Mouse (Mus musculus): Measurements from ENCODE around the gene Hspg2. TPM values are rescaled to one million over a fixed set of nuclear protein-coding genes. Genes with fewer than 3 reads are reported as not detected.
A peak's percentile ranks its signal among the peaks of the same experiment; 100 is the strongest.
"Not testable (repeated sequence)": the region's sequence is repeated elsewhere in the genome, so short reads cannot be mapped to it uniquely, and the experiment has no call there.

Hspg2 gene
- total RNA-seq, 1 experiment from 2014 or later = not detected

DNA sequence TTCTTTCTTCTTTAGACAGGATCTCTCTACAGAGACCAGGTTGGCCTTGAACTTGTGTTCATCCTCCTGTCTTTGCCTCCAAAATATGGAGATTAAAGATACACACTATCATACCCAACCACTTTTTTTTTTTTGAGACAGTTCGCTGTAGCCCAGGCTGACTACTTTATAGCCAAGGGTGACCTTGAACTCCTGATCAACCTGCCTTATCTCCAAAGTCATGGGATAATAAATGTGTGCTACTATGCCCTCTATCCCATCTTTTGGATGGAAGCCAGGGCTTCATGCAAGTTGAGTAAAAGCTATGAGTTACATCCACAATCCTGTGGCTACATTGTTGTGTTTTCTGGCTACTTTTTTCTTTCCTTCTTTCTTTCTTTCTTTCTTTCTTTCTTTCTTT is 56.9 kb downstream of the Hspg2 start:
- no peak for ATAC-seq (replicated peaks; ENCODE audit: insufficient number of reproducible peaks, low FRiP score, low TSS enrichment, poor library complexity, severe bottlenecking)

DNA sequence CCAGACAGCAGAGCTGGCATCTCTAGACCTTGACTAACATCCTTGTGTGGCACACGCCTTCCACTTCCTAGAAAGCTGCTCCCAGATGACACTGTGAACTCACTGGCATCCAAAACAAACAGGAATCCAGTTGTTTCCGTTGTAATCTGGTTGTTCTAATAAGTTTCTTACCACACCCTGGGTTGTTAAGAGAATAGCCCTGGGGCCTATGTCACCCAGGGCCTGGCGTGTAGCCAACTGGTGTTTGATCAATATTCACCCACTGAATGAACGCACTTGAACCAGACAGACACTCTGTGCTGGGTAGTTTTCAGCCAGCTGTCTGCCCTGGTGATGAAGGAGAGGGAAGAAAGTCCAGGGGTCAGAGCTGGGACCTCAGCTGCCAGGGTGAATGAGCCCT is 58.8 kb downstream of the Hspg2 start:
- ATAC-seq (replicated peaks; ENCODE audit: insufficient number of reproducible peaks, low FRiP score, low TSS enrichment, poor library complexity, severe bottlenecking) = no peak

DNA sequence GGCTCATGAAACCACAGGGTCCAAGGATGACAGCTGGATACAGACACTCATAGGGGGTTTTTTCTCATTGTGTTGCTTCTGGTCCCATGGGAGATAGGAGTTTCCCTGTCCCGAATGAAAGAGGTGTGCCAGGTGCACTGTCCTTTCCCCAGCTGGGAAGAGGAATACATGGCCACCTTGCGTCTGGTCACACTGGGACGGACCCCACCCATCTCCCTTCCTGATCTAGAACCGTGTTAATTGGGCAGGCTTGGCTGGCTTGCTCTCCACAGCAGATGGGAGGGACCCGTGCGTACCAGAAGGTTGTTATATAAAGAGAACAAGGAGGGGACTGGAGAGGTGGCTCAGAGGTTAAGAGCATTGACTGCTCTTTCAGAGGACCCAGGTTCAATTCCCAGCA is 59.3 kb downstream of the Hspg2 start:
- no peak for ATAC-seq (replicated peaks; ENCODE audit: insufficient number of reproducible peaks, low FRiP score, low TSS enrichment, poor library complexity, severe bottlenecking)

DNA sequence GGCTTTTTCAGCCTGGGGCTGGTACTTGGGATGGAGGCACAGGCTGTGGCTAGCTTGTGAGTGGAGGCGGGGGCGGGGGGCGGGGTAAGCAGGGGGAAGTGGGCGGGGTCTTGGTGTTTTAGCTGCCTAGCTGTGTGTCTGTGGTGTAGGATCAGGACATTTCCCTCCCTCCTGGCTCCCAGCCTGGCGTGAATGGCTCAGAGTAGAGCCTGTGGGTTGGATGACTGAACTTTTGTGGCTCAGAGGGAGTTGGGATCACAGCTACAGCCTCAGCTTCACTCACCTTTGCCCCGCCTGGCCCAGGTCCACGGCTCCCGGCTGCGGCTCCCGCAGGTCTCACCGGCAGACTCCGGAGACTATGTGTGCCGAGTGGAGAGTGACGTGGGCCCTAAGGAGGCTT is 71.8 kb downstream of the Hspg2 start:
- no peak for ATAC-seq (replicated peaks; ENCODE audit: insufficient number of reproducible peaks, low FRiP score, low TSS enrichment, poor library complexity, severe bottlenecking)

DNA sequence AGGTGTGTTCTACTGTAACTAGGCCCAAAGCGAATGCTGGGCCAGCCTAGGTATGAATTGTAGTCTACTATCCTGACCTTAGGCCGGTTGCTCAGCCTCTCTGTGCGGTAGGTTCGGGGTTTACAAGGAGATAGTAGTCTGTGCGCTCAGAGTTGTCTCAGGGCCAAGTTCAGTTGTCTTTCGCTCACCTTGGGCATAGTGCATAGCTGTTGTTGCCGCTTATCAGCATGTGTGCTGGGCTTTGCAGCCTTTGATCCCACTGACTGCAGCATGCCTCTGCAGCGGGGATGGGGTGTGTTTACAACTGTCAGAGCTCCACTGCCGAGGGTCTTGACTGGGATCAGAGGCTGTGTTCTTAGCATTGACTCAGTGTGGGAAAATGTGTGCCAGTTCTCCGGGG is 74.4 kb downstream of the Hspg2 start:
- ATAC-seq (replicated peaks; ENCODE audit: insufficient number of reproducible peaks, low FRiP score, low TSS enrichment, poor library complexity, severe bottlenecking) = no peak

DNA sequence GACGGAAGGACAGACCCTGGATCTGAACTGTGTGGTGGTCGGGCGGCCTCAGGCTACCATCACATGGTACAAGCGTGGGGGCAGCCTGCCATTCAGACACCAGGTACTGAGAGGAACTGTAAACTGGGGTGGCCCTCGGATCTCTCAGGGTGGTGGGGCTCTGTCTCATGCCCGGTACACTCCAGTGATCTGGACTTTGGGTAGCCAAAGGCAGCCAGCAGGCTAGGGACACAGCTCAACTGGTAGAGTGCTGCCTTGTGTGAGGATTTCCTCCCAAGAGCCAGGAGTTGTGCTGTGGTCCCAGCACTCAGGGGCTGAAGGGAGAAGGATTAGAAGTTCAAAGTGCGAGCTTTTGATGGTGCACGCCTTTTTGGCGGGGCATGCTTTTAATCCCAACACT is 77.0 kb downstream of the Hspg2 start:
- ATAC-seq (replicated peaks; ENCODE audit: insufficient number of reproducible peaks, low FRiP score, low TSS enrichment, poor library complexity, severe bottlenecking) = no peak

DNA sequence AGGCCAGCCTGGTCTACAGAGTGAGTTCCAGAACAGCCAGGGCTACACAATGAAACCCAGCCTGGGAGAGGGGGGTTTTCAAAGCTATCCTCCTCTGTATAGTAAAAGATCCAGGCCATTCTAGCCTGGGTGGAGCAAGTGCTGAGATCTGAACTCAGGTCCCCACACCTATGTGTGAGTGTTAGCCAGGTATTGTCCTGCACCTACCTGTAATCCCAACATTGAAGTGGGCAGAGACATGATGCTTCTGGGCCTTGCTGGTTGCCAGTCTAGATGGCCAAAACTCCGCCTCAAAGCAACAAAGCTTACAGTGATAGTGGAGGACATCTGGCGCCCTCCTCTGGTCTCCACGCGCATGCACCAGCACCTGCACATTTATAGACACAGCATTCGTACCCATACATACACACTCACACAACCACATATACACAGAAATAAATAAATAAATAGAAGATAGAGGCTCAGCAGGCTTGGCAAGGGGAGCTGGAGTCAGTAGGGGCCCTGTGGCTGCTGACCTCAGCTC is 77.5 kb downstream of the Hspg2 start:
- no peak for ATAC-seq (replicated peaks; ENCODE audit: insufficient number of reproducible peaks, low FRiP score, low TSS enrichment, poor library complexity, severe bottlenecking)

DNA sequence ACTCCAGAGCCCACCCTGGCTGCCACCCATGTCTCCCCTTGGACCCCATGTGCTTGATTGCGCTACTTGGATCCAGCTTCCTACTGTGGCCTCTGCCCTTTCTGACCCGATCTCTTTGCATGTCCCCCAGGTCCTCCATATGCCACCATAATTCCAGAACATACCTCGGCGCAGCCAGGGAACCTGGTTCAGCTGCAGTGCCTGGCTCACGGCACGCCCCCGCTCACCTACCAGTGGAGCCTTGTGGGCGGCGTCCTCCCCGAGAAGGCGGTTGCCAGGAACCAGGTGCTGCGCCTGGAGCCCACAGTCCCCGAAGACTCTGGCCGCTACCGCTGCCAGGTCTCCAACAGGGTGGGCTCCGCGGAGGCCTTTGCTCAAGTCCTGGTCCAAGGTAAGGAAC is 84.9 kb downstream of the Hspg2 start:
- no peak for ATAC-seq (replicated peaks; ENCODE audit: insufficient number of reproducible peaks, low FRiP score, low TSS enrichment, poor library complexity, severe bottlenecking)

DNA sequence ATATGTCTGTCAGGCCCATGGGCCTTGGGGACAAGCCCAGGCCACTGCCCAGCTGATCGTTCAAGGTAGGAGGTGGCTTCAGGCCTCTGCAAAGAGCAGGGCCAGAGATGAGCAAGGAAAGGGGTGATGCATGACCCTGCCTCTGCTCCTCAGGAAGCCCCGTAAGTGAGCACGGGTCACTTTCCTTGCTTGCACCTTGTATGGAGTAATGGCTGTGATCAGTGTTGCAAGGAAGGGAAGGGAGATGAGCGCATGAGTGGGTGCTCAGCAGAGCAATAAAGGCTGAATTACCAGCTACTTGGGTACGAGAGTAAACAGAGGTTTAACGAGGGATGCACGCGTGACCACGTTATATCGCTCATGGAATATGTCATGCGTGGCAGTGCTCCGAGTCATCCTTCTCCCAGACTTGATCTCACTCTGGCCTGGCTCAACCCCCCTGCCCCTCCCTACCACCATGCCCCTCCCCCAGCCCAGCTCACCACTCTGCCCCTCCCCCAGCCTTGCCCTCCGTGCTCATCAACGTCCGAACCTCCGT is 88.2 kb downstream of the Hspg2 start:
- ATAC-seq (replicated peaks; ENCODE audit: insufficient number of reproducible peaks, low FRiP score, low TSS enrichment, poor library complexity, severe bottlenecking) = no peak

DNA sequence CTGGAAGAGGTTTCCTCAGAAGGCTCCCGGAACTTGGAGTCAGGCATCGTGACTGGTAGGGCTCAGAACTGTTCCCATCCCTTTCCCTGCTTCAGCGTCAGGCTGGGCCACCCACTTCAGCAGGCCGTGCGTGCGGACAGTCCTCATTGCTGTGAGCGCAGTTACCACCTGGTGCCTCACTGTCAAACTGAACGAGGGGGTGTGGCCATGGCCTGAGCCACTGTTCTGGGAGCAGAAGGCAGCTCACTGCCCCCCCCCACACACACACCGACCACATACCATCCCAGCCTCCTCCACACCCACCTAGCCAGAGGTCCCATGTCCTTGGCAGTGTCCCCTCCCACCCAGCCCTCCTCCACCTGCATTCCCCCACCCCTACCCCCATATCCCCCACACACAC is 101.3 kb downstream of the Hspg2 start:
- ATAC-seq (replicated peaks; ENCODE audit: insufficient number of reproducible peaks, low FRiP score, low TSS enrichment, poor library complexity, severe bottlenecking) = no peak

DNA sequence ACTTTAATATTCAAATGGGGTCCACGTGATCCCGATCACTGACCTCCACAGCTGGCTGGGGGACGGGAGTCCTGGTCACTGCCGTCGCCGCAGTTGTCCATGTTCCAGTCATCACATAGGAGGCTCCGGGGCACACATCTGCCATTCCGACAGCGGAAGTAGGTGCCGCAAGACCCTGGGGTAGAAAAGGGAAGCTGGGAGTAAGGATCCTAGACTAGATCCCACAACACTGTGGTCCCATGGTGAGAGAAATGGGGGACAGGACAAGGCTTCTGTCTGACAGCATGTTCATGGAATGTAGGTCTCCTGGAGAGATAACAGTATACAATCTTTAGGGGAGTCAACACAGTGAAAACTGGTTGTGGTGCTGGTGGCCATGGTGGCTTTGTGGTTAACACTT is 105.9 kb downstream of the Hspg2 start, which contains the start of gene Ldlrad2:
Gene Ldlrad2 (minus strand): TSS at position 101 of the 400 bp plus-strand sequence.
- ATAC-seq (replicated peaks; ENCODE audit: insufficient number of reproducible peaks, low FRiP score, low TSS enrichment, poor library complexity, severe bottlenecking) = no peak

DNA sequence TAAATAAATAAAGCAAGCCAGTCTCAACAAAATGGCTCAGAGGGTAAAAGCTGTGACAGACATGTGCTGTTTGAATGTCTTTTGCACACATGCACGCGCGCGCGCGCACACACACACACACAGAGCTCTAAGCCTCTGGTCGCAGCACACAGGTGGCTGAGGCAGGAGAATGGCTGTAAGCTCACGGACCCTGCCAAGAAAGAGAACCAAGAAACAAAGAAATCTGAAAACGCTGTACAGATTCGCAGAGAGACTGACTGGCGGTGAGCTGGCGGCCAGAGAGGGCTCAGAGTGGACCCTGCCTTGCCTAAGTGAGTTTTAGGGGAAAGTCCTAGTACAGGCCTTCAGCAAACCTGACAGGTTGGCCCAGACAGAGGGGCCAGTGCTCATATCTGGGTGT is 108.9 kb downstream of the Hspg2 start:
- no peak for ATAC-seq (replicated peaks; ENCODE audit: insufficient number of reproducible peaks, low FRiP score, low TSS enrichment, poor library complexity, severe bottlenecking)

DNA sequence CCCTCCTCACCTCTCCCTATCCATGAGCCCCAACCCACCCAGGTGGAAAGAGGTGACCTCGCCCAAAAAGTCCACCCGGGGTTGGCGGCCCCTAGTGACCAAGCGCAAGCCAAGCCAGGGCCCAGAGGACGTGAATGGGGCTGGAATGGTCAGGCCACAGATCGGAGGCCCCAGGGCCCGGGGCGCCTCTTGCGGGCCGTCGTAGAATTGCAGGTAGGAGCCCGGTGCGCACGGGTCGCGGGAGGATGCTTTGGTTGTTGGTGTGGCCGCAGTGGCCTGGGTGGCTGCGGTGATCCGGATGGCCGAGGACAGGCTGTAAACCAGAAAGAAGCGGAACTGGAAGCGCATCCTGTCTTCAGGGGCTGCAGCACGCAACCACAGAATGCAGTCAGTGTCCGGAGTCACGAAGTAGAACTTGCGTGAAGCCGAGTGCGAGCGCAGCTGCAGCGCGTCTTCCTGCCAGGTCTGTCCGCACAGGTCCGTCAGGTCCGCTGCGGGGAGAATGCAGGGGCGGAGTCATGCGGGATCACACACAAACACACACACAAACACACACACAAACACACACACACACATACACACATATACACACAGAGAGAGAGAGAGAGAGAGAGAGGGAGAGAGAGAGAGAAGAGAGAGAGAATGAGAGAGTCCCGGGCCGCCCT is 109.7 kb downstream of the Hspg2 start:
- peak; percentile 51 for ATAC-seq (replicated peaks; ENCODE audit: insufficient number of reproducible peaks, low FRiP score, low TSS enrichment, poor library complexity, severe bottlenecking)

DNA sequence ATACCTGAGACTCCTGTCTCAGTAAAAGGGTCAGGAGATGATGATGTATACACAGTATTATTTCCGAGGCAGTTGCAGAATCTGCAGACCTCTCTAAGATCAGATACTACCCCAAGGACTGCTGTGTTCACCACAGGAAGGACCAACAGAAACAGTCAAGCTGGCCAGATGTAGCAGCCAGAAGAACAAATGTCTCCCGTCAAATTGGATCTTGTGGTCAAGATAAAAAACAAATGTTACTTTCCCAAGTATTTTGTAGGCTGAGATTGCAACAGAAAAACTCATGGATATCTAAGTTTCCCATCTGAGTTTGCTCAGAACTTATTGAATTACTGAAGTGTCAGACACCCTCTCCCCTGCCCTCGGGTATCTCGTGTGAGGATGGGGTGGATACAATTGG is 111.2 kb downstream of the Hspg2 start:
- no peak for ATAC-seq (replicated peaks; ENCODE audit: insufficient number of reproducible peaks, low FRiP score, low TSS enrichment, poor library complexity, severe bottlenecking)

DNA sequence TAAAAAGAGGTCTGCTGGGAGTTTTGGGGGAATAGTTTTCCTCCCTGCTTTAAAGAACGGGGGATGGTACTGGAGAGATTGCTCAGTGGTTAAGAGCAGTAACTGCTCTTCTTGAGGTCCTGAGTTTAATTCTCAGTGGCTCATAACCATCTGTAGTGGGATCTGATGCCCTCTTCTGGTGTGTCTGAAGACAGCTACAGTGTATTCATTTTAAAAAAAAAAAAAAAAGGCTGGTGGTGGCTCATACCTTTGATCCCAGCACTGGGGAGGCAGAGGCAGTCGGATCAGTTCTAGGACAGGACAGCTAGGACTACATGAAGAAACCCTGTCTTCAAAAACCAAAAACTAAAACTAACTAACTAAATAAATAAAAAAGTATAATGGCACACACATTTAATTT is 111.7 kb downstream of the Hspg2 start:
- ATAC-seq (replicated peaks; ENCODE audit: insufficient number of reproducible peaks, low FRiP score, low TSS enrichment, poor library complexity, severe bottlenecking) = no peak

DNA sequence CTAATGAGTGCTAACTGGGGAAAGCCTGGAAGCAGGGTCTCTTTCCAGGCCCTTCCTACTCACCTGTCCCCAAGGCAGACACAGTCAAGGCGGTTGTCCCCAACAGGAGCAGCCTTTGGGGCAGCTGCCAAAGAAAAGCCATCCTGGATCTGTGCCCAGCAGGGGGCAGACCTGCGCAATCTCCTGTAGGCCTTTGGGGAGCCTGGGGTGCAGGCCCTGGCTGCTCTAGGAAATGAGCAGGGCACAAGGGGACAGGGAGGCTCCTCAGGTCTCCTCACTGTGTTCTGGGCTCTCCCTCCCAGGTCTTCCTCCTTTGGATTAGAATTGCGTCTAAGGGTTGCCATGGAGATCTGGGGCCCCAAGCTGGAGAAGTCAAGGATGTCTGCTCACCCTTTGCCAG is 113.2 kb downstream of the Hspg2 start:
- ATAC-seq (replicated peaks; ENCODE audit: insufficient number of reproducible peaks, low FRiP score, low TSS enrichment, poor library complexity, severe bottlenecking) = no peak

DNA sequence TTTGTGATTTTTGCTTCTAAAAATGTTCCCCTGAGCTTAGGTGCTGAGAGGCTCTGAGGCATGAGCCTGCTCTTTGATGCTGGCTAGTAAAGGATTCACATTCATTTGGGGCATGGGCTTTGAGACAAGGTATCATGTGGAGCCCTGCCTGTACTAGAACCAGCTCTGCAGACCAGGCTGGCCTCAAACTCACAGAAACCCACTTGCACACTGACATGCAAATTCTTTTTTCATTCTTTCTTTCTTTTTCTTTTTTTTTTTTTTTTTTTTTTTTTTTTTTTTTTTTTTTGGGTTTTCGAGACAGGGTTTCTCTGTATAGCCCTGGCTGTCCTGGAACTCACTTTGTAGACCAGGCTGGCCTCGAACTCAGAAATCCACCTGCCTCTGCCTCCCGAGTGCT is 120.5 kb downstream of the Hspg2 start:
- ATAC-seq (replicated peaks; ENCODE audit: insufficient number of reproducible peaks, low FRiP score, low TSS enrichment, poor library complexity, severe bottlenecking) = not testable (repeated sequence)

DNA sequence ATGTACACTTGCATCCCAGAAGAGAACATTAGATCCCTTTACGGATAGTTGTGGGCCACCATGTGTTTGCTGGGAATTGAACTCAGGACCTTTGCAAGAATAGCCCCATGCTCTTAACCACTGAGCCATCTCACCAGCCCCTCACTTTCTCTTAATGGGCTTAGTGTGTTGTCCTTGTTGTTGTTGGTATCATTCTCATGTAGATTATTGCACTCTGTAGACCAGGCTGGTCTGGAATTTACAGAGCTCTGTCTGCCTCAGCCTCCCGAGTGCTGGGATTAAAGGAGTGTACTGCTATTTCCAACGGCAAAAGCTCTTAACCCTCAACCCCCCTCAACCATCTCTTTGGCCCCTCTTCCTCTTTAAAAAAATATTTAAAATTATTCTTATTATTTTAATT is 121.0 kb downstream of the Hspg2 start:
- no peak for ATAC-seq (replicated peaks; ENCODE audit: insufficient number of reproducible peaks, low FRiP score, low TSS enrichment, poor library complexity, severe bottlenecking)

DNA sequence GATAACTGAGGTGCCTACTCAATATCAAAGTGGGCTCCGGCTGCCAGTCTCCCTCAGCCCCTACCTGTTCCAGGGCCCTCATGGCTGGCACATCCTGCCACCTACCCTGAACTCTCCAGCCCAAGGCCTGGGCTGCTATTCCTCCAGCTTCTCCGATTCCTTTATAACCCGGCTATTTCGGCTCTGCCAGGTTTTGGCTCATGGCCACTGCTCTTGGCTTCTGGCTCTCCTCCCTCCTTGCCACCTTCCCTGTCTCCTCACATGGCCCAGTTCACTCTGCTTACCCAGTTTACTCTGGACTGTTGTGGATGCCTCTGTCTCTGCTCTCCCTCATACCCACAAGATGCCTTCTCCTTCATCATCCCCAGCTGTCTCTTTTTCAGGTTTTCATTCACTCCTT is 122.4 kb downstream of the Hspg2 start:
- no peak for ATAC-seq (replicated peaks; ENCODE audit: insufficient number of reproducible peaks, low FRiP score, low TSS enrichment, poor library complexity, severe bottlenecking)

DNA sequence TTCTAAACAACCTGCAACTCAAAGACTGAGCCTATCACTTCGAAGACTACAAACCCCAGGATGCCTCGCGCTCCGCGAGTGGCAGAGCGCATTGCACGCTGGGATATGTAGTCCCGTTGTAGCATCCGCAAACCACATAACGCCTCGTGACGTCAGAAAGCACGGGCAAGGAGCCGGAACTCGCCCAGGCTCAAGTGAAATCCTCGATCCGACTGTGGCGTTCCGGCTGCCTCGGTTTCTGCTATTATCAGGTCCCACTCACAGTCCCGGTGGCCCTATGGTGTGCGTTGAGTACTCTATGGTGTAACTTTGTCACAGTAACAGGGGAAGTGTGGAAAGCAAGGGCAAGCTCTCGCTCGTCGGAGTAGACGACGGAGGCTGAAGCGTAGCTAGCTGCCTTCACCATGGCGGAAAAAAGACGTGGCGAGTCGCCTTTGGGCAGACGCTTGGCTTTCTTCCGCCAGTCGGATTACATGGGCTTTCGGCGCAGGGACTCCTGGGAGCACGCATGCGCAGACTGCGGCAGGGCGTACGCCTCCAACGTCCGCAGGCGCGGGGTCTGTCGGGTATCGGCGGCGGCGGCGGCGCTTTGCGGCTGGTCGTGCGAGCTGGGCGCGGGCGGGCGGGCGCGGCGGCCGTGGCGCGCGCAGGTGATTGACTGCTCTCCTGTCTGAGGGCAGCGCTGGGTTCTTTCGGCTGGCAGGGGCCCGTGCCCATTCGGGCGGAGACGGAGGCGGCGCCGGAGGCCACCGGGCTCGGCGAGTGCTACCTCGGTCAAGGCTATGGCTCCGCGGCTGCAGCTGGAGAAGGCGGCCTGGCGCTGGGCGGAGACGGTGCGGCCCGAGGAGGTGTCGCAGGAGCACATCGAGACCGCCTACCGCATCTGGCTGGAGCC is 125.3 kb downstream of the Hspg2 start, which contains the start of gene Usp48:
Gene Usp48 (plus strand): TSS at position 155 of the 895 bp plus-strand sequence.
- peak; percentile 95 for ATAC-seq (replicated peaks; ENCODE audit: insufficient number of reproducible peaks, low FRiP score, low TSS enrichment, poor library complexity, severe bottlenecking)
